Mouse (Mus musculus) CH12.LX (cell line): ENCODE measurements around the gene Slc25a11. TPM values are rescaled to one million over a fixed set of nuclear protein-coding genes. Genes with fewer than 3 reads are reported as not detected.

Source experiments
- DNase-seq: peaks from one replicate; pipeline ENCODE4 v3.0.0-alpha.2; 2013; ENCODE audit errors: extremely low read depth
- H3K27ac ChIP-seq: 2 replicates; pipeline ENCODE4 v1.5.1; 2012; ENCODE audit warnings: low read depth, mild to moderate bottlenecking, control low read depth, moderate library complexity; ENCODE audit not compliant: insufficient read depth
- H3K27me3 ChIP-seq: replicated peaks from 2 replicates; pipeline ENCODE3; 2012; ENCODE audit warnings: inconsistent platforms
- H3K36me3 ChIP-seq, 2 experiments: replicated peaks in 1 of 2; 2 replicates each; pipeline versions ENCODE3 to v1.6.1; 2012; ENCODE audit warnings: inconsistent platforms in 1 of 2, low read length in 1 of 2, mild to moderate bottlenecking in 1 of 2, mixed read lengths in 1 of 2, moderate library complexity in 1 of 2; ENCODE audit not compliant: control insufficient read depth in 1 of 2, insufficient read depth in 1 of 2
- H3K4me1 ChIP-seq, 2 experiments: 2 replicates each; pipeline ENCODE4 v1.6.1; 2012; ENCODE audit warnings: inconsistent platforms in 1 of 2, moderate library complexity in 1 of 2; ENCODE audit not compliant: insufficient read depth in 2 of 2, control insufficient read depth in 1 of 2
- H3K4me2 ChIP-seq: 2 replicates; pipeline ENCODE4 v1.6.1; 2012; ENCODE audit warnings: low read depth, mild to moderate bottlenecking, control low read depth; ENCODE audit not compliant: poor library complexity, insufficient read depth, severe bottlenecking
- H3K4me3 ChIP-seq, 3 experiments: fragments of 150-350 bp in 1 of 3; sonication (generic) in 1 of 3; replicated peaks in 1 of 3; 2 replicates each; pipeline versions ENCODE3 to v1.5.1; 2011 to 2012; ENCODE audit warnings: low read depth in 2 of 3, low read length in 2 of 3, mild to moderate bottlenecking in 2 of 3, moderate library complexity in 2 of 3, control low read depth in 1 of 3, improper control_type of control experiment in 1 of 3, inconsistent platforms in 1 of 3, mixed read lengths in 1 of 3; ENCODE audit not compliant: poor library complexity in 1 of 3
- H3K79me2 ChIP-seq: replicated peaks from 2 replicates; pipeline ENCODE4 v1.6.1; 2012; ENCODE audit warnings: mild to moderate bottlenecking, moderate library complexity; ENCODE audit not compliant: control insufficient read depth, poor library complexity, insufficient read depth, severe bottlenecking; ENCODE audit errors: extremely low read depth
- H3K9ac ChIP-seq: 2 replicates; pipeline ENCODE4 v1.6.1; 2012; ENCODE audit warnings: low read depth, mild to moderate bottlenecking, control low read depth, moderate library complexity; ENCODE audit not compliant: insufficient read depth
- H3K9me3 ChIP-seq: replicated peaks from 2 replicates; pipeline ENCODE3; 2012; ENCODE audit warnings: low read length, inconsistent platforms, mixed read lengths
- BHLHE40 ChIP-seq: IDR thresholded peaks from 2 replicates; pipeline ENCODE4 v1.6.1; 2011; ENCODE audit warnings: mild to moderate bottlenecking, low read depth, low read length, improper control_type of control experiment
- CHD1 ChIP-seq: IDR thresholded peaks from 2 replicates; pipeline ENCODE4 v1.6.1; 2012; ENCODE audit warnings: low read depth, low read length, improper control_type of control experiment, inconsistent platforms
- CHD2 ChIP-seq: IDR thresholded peaks from 2 replicates; pipeline ENCODE4 v1.6.1; 2011; ENCODE audit warnings: low read length, improper control_type of control experiment
- CTCF ChIP-seq, 2 experiments: IDR thresholded peaks in 1 of 2; conservative IDR thresholded peaks in 1 of 2; 2 replicates each; pipeline ENCODE4 v1.5.1; 2011 to 2012; ENCODE audit warnings: low read depth in 2 of 2, low read length in 2 of 2, improper control_type of control experiment in 1 of 2, inconsistent platforms in 1 of 2, mild to moderate bottlenecking in 1 of 2, moderate library complexity in 1 of 2
- E2F4 ChIP-seq: IDR thresholded peaks from 2 replicates; pipeline ENCODE4 v1.6.1; 2011; ENCODE audit warnings: low read depth, low read length, improper control_type of control experiment; ENCODE audit not compliant: insufficient replicate concordance
- ELF1 ChIP-seq: IDR thresholded peaks from 2 replicates; pipeline ENCODE4 v1.6.1; 2014; ENCODE audit warnings: low read depth, mild to moderate bottlenecking, inconsistent platforms, low read length, improper control_type of control experiment
- EP300 ChIP-seq: IDR thresholded peaks from 2 replicates; pipeline ENCODE4 v1.6.1; 2011; ENCODE audit warnings: low read length, improper control_type of control experiment
- ETS1 ChIP-seq: conservative IDR thresholded peaks from 2 replicates; pipeline ENCODE4 v1.6.1; 2012; ENCODE audit warnings: low read depth, mild to moderate bottlenecking, inconsistent platforms, low read length, improper control_type of control experiment, moderate library complexity
- GABPA ChIP-seq: IDR thresholded peaks from 2 replicates; pipeline ENCODE4 v1.6.1; 2012; ENCODE audit warnings: low read depth, low read length, improper control_type of control experiment, inconsistent platforms; ENCODE audit not compliant: insufficient replicate concordance
- HCFC1 ChIP-seq: IDR thresholded peaks from 2 replicates; pipeline ENCODE4 v1.6.1; 2012; ENCODE audit warnings: low read depth, mild to moderate bottlenecking, inconsistent platforms, low read length, improper control_type of control experiment
- IRF4 ChIP-seq: IDR thresholded peaks from 2 replicates; pipeline ENCODE4 v1.6.1; 2014; ENCODE audit warnings: low read depth, mild to moderate bottlenecking, inconsistent platforms, low read length, improper control_type of control experiment
- JUN ChIP-seq: IDR thresholded peaks from 2 replicates; pipeline ENCODE4 v1.6.1; 2011; ENCODE audit warnings: low read depth, mild to moderate bottlenecking, low read length, improper control_type of control experiment, moderate library complexity; ENCODE audit not compliant: insufficient read depth
- JUND ChIP-seq: conservative IDR thresholded peaks from 2 replicates; pipeline ENCODE4 v1.6.1; 2011; ENCODE audit warnings: low read depth, low read length, improper control_type of control experiment
- KAT2A ChIP-seq: IDR thresholded peaks from 2 replicates; pipeline ENCODE4 v1.6.1; 2012; ENCODE audit warnings: low read length, improper control_type of control experiment, inconsistent platforms; ENCODE audit not compliant: insufficient replicate concordance
- MAFK ChIP-seq: IDR thresholded peaks from 2 replicates; pipeline ENCODE4 v1.6.1; 2011; ENCODE audit warnings: low read length, improper control_type of control experiment; ENCODE audit not compliant: insufficient replicate concordance
- MAX ChIP-seq: IDR thresholded peaks from 2 replicates; pipeline ENCODE4 v1.6.1; 2011; ENCODE audit warnings: low read length, improper control_type of control experiment
- MAZ ChIP-seq: IDR thresholded peaks from 2 replicates; pipeline ENCODE4 v1.6.1; 2012; ENCODE audit warnings: low read depth, mild to moderate bottlenecking, inconsistent platforms, low read length, improper control_type of control experiment, moderate library complexity
- MEF2A ChIP-seq: IDR thresholded peaks from 2 replicates; pipeline ENCODE4 v1.6.1; 2014; ENCODE audit warnings: low read depth, mild to moderate bottlenecking, inconsistent platforms, low read length, improper control_type of control experiment, borderline replicate concordance
- MXI1 ChIP-seq: IDR thresholded peaks from 2 replicates; pipeline ENCODE4 v1.6.1; 2011; ENCODE audit warnings: mild to moderate bottlenecking, low read depth, low read length, improper control_type of control experiment
- MYC ChIP-seq: IDR thresholded peaks from 2 replicates; pipeline ENCODE4 v1.6.1; 2011; ENCODE audit warnings: low read depth, mild to moderate bottlenecking, improper control_type of control experiment, low read length
- NELFE ChIP-seq: IDR thresholded peaks from 2 replicates; pipeline ENCODE4 v1.6.1; 2011; ENCODE audit warnings: low read depth, low read length, improper control_type of control experiment
- NRF1 ChIP-seq: IDR thresholded peaks from 2 replicates; pipeline ENCODE4 v1.6.1; 2014; ENCODE audit warnings: low read depth, mild to moderate bottlenecking, inconsistent platforms, low read length, improper control_type of control experiment, moderate library complexity
- PAX5 ChIP-seq: IDR thresholded peaks from 2 replicates; pipeline ENCODE4 v1.6.1; 2012; ENCODE audit warnings: low read length, inconsistent platforms, mixed read lengths
- POLR2A ChIP-seq: IDR thresholded peaks from 2 replicates; pipeline ENCODE4 v1.6.1; 2011; ENCODE audit warnings: low read depth, mild to moderate bottlenecking, improper control_type of control experiment, low read length
- POLR2AphosphoS2 ChIP-seq: IDR thresholded peaks from 2 replicates; pipeline ENCODE4 v1.6.1; 2011; ENCODE audit warnings: low read depth, low read length, improper control_type of control experiment
- RAD21 ChIP-seq: IDR thresholded peaks from 2 replicates; pipeline ENCODE4 v1.6.1; 2011; ENCODE audit warnings: low read depth, mild to moderate bottlenecking, low read length, improper control_type of control experiment, moderate library complexity
- RCOR1 ChIP-seq: conservative IDR thresholded peaks from 2 replicates; pipeline ENCODE4 v1.6.1; 2012; ENCODE audit warnings: low read depth, mild to moderate bottlenecking, inconsistent platforms, low read length, improper control_type of control experiment
- SIN3A ChIP-seq: IDR thresholded peaks from 2 replicates; pipeline ENCODE4 v1.6.1; 2012; ENCODE audit warnings: low read length, improper control_type of control experiment, inconsistent platforms
- SMC3 ChIP-seq: IDR thresholded peaks from 2 replicates; pipeline ENCODE4 v1.6.1; 2011; ENCODE audit warnings: low read depth, low read length, improper control_type of control experiment
- TBP ChIP-seq: conservative IDR thresholded peaks from 2 replicates; pipeline ENCODE4 v1.6.1; 2011; ENCODE audit warnings: low read depth, low read length, improper control_type of control experiment
- TCF12 ChIP-seq: IDR thresholded peaks from 2 replicates; pipeline ENCODE4 v1.6.1; 2014; ENCODE audit warnings: low read depth, mild to moderate bottlenecking, inconsistent platforms, low read length, improper control_type of control experiment
- UBTF ChIP-seq: IDR thresholded peaks from 2 replicates; pipeline ENCODE4 v1.6.1; 2012; ENCODE audit warnings: low read depth, mild to moderate bottlenecking, inconsistent platforms, low read length, improper control_type of control experiment, moderate library complexity
- USF1 ChIP-seq: IDR thresholded peaks from 2 replicates; pipeline ENCODE4 v1.6.1; 2014; ENCODE audit warnings: low read depth, mild to moderate bottlenecking, inconsistent platforms, low read length, improper control_type of control experiment
- USF2 ChIP-seq: conservative IDR thresholded peaks from 2 replicates; pipeline ENCODE4 v1.6.1; 2011; ENCODE audit warnings: low read depth, low read length, improper control_type of control experiment
- ZC3H11A ChIP-seq: IDR thresholded peaks from 2 replicates; pipeline ENCODE4 v1.6.1; 2012; ENCODE audit warnings: low read depth, mild to moderate bottlenecking, inconsistent platforms, low read length, improper control_type of control experiment
- ZKSCAN1 ChIP-seq: IDR thresholded peaks from 2 replicates; pipeline ENCODE4 v1.6.1; 2012; ENCODE audit warnings: low read depth, inconsistent platforms, low read length, improper control_type of control experiment, borderline replicate concordance
- ZMIZ1 ChIP-seq: IDR thresholded peaks from 2 replicates; pipeline ENCODE4 v1.6.1; 2012; ENCODE audit warnings: low read depth, mild to moderate bottlenecking, inconsistent platforms, low read length, improper control_type of control experiment
- ZNF384 ChIP-seq: IDR thresholded peaks from 2 replicates; pipeline ENCODE4 v1.6.1; 2012; ENCODE audit warnings: low read depth, low read length, improper control_type of control experiment, inconsistent platforms
- dilution Hi-C: fragments of 300-500 bp; cut with MboI; formaldehyde crosslinking; loops from 2 replicates; pipeline ENCODE4 v1.14.3; 2020; ENCODE audit warnings: low sequenced_read_pairs; ENCODE audit not compliant: extremely low pct_unique_long_range_greater_than_20kb, extremely low pct_ligation_motif_present
- in situ Hi-C: fragments of 300-500 bp; cut with MboI; formaldehyde crosslinking; loops from 3 replicates; pipeline ENCODE4 v1.14.3; 2019; ENCODE audit warnings: low sequenced_read_pairs, low pct_ligation_motif_present, low pct_unique_long_range_greater_than_20kb, mixed read lengths
- polyA plus RNA-seq: library from polyadenylated mRNA; unstranded; fragments of >175 nt; gene quantifications from 2 replicates; pipeline ENCODE4 v1.2.1, GENCODE M21; 2012; ENCODE audit warnings: low read depth; ENCODE audit not compliant: insufficient read length
- total RNA-seq, 2 experiments: library from RNA; depleted of rRNA; stranded (reverse); fragments of 300-350 nt in 1 of 2; fragments of >200 nt in 1 of 2; gene quantifications; 2 replicates each; pipeline ENCODE4 v1.2.3; 2012 to 2014

Slc25a11 gene
- total and polyA plus RNA-seq, 3 experiments: 99.0 to 135 (median 132) TPM

DNA sequence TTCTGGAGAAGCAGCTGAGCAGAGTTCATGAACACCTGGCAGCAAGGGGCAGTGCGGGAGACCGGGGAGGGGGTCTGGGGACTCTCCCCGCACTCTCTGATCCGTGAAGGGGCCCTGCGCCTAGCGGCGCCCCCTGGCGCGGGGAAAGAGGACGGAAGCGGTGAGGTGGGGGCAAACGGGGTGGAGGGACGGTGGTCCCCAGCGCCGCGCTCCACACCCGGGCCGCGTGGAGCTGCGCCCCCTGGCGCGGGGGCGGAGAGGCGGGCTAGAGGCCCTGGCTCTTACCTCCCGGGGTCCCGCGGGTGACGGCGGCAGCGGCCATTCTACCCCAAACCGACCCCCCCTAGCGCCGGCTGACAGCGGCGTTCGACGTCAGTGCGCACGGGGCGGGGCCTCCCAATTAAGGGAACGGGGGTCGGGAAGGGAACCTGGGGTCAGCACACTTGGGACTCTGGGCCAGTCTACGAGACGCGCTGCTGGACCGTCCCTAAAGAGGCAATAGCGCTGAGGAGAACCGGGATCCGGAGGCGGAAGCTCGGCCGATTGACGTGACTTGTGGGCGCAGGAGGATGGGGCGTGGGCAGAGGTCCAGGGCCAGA is 40.4 kb upstream of the Slc25a11 start, which contains the start of gene Camta2:
Gene Camta2 (minus strand): TSS at position 505 of the 599 bp plus-strand sequence.
- peaks cover 14 to 35% of the 10 kb centered on the region in 2 experiments for H3K36me3 ChIP-seq
- H3K27ac ChIP-seq: peak within 1 kb of the TSS; percentile 1; the same call in 1 of the 2 replicates
- TF ChIP-seq CTCF (conservative IDR thresholded peaks at IDR 0.05 in 1 of 2, IDR thresholded peaks at IDR 0.05 in 1 of 2; ENCODE audit: low read depth in 2 of 2, low read length in 2 of 2) (peak; percentile 6 to 77; a peak in 2 of 4 replicates), MYC (no peak), ETS1 (peak; percentile 3), BHLHE40 (no peak; the same call in none of the 2 replicates), SIN3A (0 out of 2 replicates have a peak, but pooled peaks have one; percentile 32), IRF4 (peak; percentile 47), MAZ (peak; percentile 97), USF1 (no peak), ELF1 (peak; percentile 65), RAD21 (no peak; the same call in 1 of the 2 replicates), USF2 (no peak), GABPA (no peak), SMC3 (peak; percentile 49), KAT2A (no peak), MAFK (no peak), ZMIZ1 (peak; percentile 53; the same call in 1 of the 2 replicates), CHD1 (no peak), NRF1 (no peak), JUND (no peak), NELFE (peak; percentile 77), POLR2A (peak; percentile 76), MEF2A (no peak; the same call in 1 of the 2 replicates), E2F4 (no peak), MAX (0 out of 2 replicates have a peak, but pooled peaks have one; percentile 8), MXI1 (peak; percentile 33; the same call in 1 of the 2 replicates), UBTF (peak; percentile 14; the same call in 1 of the 2 replicates), ZNF384 (no peak), TBP (0 out of 2 replicates have a peak, but pooled peaks have one; percentile 26), PAX5 (no peak), RCOR1 (no peak), JUN (no peak), EP300 (no peak), CHD2 (no peak), HCFC1 (peak; percentile 46), TCF12 (peak; percentile 28; the same call in 1 of the 2 replicates), POLR2AphosphoS2 (no peak), ZKSCAN1 (no peak), ZC3H11A (no peak)
- TF ChIP-seq, all 38 proteins: peak for 16
- peaks cover 0 to 56% of the 10 kb centered on the region in 2 experiments; a peak in 3 of 4 replicates for H3K4me1 ChIP-seq
- H3K27me3 ChIP-seq: no peaks in the 10 kb centered on the region
- dilution Hi-C loops (no loop called here), in situ Hi-C loops (loop anchor here (5.0 kb wide), 1 partner anchor 70 kb away; no protein-coding TSS in a partner anchor)
- H3K9me3 ChIP-seq: no peaks in the 10 kb centered on the region
- no peaks in the 10 kb centered on the region for H3K79me2 ChIP-seq
- H3K4me2 ChIP-seq: peak within 1 kb of the TSS; percentile 76
- peak within 1 kb of the TSS; percentile 71 to 81 (median 76) for H3K4me3 ChIP-seq
- H3K9ac ChIP-seq: peak within 1 kb of the TSS; percentile 79
- peak; percentile 71 for DNase-seq
